Comparison of ENCODE assay signal across 8 mouse cellular contexts in the genomic region with DNA sequence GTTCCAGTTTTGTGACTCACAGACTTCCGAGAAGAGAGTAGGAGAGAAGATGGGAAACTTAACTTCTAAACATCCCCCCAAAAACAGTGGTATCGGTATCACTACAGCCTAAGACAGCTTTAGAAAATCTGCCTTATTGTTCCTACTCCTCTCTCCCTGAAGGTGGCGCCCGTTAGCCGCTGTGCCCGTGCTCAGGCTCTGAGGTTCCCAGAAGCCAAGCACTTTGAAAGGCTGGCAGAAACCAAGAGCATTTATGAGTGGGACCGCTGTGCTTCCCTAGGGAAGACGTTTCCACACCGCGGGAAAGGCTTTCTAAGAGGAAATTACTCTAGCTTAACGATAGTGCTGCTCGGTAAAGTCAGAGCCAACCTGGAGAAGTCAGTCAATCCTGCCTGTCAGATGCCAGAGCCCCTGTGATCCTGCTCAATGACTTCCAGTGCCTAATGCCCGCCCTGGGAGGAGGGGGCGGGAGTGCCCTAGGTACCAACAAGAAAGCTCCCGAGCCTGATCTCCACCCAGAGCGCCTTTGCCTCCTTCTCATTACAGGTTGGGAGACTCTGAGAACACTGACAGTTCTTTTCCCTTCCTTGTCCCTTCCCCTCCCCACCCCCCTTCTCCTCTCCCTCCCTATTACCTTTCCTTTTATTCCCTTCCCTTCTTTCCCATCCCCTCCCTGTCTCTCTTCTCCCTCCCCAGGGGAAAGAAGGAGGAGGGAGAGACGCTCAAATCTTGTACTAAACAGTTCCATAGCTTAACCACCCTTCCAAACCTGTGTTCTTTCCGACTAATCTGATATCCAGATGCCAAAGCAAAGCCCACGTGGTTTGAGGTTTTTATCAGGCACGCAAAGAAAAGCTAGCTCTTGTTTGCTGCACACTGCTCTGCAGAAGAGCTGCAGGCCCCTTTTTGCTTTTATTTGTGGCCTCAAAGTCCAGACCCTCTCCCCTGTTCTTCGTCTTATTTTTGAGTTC.
DNase-seq lines count a peak whose midpoint lies in the region; ATAC-seq and TF ChIP-seq lines count a peak whose summit lies in the region.

No protein-coding gene starts in this region.

- TF ChIP-seq CTCF in E14TG2a.4 (conservative IDR thresholded peaks at IDR 0.05; ENCODE audit: low read length) = peak; percentile 77

- no peaks in the 10 kb centered on the region for H3K36me3 ChIP-seq in E14TG2a.4 (ENCODE audit: insufficient read depth, low read length)
- H3K36me3 ChIP-seq in forebrain, embryonic 16.5 days (ENCODE audit: control insufficient read depth, insufficient read depth) = no peaks in the 10 kb centered on the region
- H3K36me3 ChIP-seq in liver, embryonic 12.5 days = no peaks in the 10 kb centered on the region
- H3K36me3 ChIP-seq in neural tube, embryonic 15.5 days = no peaks in the 10 kb centered on the region

- peak; percentile 97 for ATAC-seq in forebrain, embryonic 16.5 days
- ATAC-seq in liver, embryonic 12.5 days = no peak
- peak; percentile 95 for ATAC-seq in neural tube, embryonic 15.5 days (ENCODE audit: low FRiP score)

- H3K9ac ChIP-seq in forebrain, embryonic 16.5 days (replicated peaks; ENCODE audit: low read depth, low read length) = peak overlapping the region; percentile 16
- H3K9ac ChIP-seq in liver, embryonic 12.5 days = no peak overlapping the region
- H3K9ac ChIP-seq in neural tube, embryonic 15.5 days (replicated peaks) = peak overlapping the region; percentile 47

- 0 out of 2 replicates have a peak overlapping the region, but pooled peaks have one; percentile 17 for H3K4me3 ChIP-seq in E14TG2a.4 (replicated peaks; ENCODE audit: low read length)
- H3K4me3 ChIP-seq in forebrain, embryonic 16.5 days (replicated peaks; ENCODE audit: low read length) = peak overlapping the region; percentile 40
- H3K4me3 ChIP-seq in liver, embryonic 12.5 days = no peak overlapping the region
- peak overlapping the region; percentile 38 for H3K4me3 ChIP-seq in neural tube, embryonic 15.5 days (replicated peaks)

- 3% methylated on average over 21 of the region's 21 CpGs for WGBS in forebrain, embryonic 16.5 days
- 6% methylated on average over 21 of the region's 21 CpGs for WGBS in liver, embryonic 12.5 days (ENCODE audit: insufficient replicate concordance)
- WGBS in neural tube, embryonic 15.5 days = 4% methylated on average over 21 of the region's 21 CpGs

- no peaks in the 10 kb centered on the region for H3K9me3 ChIP-seq in E14TG2a.4 (ENCODE audit: low read length)
- no peaks in the 10 kb centered on the region for H3K9me3 ChIP-seq in forebrain, embryonic 16.5 days (ENCODE audit: control insufficient read depth, low read length)
- H3K9me3 ChIP-seq in liver, embryonic 12.5 days (replicated peaks) = no peaks in the 10 kb centered on the region
- no peaks in the 10 kb centered on the region for H3K9me3 ChIP-seq in neural tube, embryonic 15.5 days (replicated peaks)

- intact Hi-C loops in heart, postnatal 10 days (cut with DNase I) = loop anchor here (1.0 to 5.0 kb wide), 4 partner anchors 134 to 558 kb away; a partner anchor contains a TSS

- peaks cover 4% of the 10 kb centered on the region for H3K4me1 ChIP-seq in E14TG2a.4 (replicated peaks; ENCODE audit: low read depth, low read length)
- peaks cover 8% of the 10 kb centered on the region for H3K4me1 ChIP-seq in forebrain, embryonic 16.5 days (replicated peaks; ENCODE audit: control insufficient read depth, insufficient read depth, low read length)
- H3K4me1 ChIP-seq in liver, embryonic 12.5 days = no peaks in the 10 kb centered on the region
- H3K4me1 ChIP-seq in neural tube, embryonic 15.5 days = peaks cover 13% of the 10 kb centered on the region

- peaks cover 15% of the 10 kb centered on the region for H3K27me3 ChIP-seq in E14TG2a.4 (ENCODE audit: insufficient read depth, low read length)
- H3K27me3 ChIP-seq in forebrain, embryonic 16.5 days (replicated peaks; ENCODE audit: control insufficient read depth, insufficient read depth, low read length) = no peaks in the 10 kb centered on the region
- H3K27me3 ChIP-seq in liver, embryonic 12.5 days (replicated peaks) = no peaks in the 10 kb centered on the region; the same call in 1 of the 2 replicates
- H3K27me3 ChIP-seq in neural tube, embryonic 15.5 days (replicated peaks) = no peaks in the 10 kb centered on the region

- peak overlapping the region; percentile 60 for H3K4me2 ChIP-seq in forebrain, embryonic 16.5 days (ENCODE audit: low read length)
- H3K4me2 ChIP-seq in liver, embryonic 12.5 days = peak overlapping the region; percentile 37; the same call in 1 of the 2 replicates
- H3K4me2 ChIP-seq in neural tube, embryonic 15.5 days = peak overlapping the region; percentile 85

- DNase-seq in cerebellum, adult 11-12 months = peak; percentile 34
- DNase-seq in heart, postnatal 10 days = peak; percentile 82 to 87
- DNase-seq in kidney, postnatal 36 days = peak; percentile 70 to 84
- peak; percentile 18 for DNase-seq in urinary bladder, postnatal 10 days (ENCODE audit: low spot score)

- H3K27ac ChIP-seq in forebrain, embryonic 16.5 days (ENCODE audit: low read length) = peak overlapping the region; percentile 3; the same call in 1 of the 2 replicates
- H3K27ac ChIP-seq in liver, embryonic 12.5 days = no peak overlapping the region
- peak overlapping the region; percentile 64 for H3K27ac ChIP-seq in neural tube, embryonic 15.5 days (replicated peaks)

Comparison
In these comparisons a context has a peak if more than half of its experiments do, and no peak if none do; other contexts are left out.
1. DNase-seq: peak in every context shown above with its lines; median percentile 84 in heart, postnatal 10 days; 77 in kidney, postnatal 36 days; 34 in cerebellum, adult 11-12 months; 18 in urinary bladder, postnatal 10 days.